Mouse (Mus musculus): ENCODE data around the gene Retn. TPM values are rescaled to one million over a fixed set of nuclear protein-coding genes. Genes with fewer than 3 reads are reported as not detected.

Gene Retn
- total RNA-seq, 2 experiments from 2014 or later = 3.7 to 33.4 TPM

DNA sequence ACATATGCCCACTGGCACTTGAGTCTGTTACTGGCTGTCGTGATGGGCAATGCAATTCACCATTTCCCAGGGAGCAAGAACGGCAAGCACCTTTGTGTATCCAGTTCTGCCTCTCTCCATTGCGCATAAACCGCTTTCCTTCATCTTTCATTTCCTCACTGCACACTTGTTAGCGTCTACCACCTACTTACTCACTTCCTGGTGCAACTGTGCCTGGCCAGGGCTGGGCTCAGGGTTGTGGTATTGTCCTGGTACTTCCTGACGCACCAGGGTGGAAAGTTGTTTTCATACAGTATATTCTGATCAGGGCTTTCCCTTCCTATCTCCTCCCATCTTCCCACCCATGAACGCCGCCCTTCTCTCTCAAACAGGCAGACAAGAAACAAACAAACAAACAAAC lies 5.3 kb downstream of the Retn start:
- no peak for DNase-seq

DNA sequence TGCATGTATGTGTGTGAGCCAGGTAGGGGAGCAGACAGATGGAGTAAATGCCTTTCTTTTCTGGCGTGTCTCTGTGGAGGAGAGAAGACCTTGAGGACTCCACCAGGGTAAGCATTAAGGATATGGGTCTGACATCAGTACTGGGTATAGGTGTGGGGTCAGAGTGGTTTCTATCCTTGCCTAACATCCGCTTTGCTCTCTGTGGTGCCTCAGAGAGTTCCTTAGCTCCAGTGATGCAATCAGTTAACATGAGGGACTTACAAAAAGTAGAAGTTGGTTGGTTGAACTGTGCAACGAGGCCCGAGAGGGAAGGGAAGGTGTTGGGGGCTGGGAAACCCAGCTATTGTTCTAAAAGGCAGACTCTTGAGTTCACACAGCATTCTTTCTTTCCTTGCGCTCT lies 8.8 kb downstream of the Retn start:
- DNase-seq = no peak

DNA sequence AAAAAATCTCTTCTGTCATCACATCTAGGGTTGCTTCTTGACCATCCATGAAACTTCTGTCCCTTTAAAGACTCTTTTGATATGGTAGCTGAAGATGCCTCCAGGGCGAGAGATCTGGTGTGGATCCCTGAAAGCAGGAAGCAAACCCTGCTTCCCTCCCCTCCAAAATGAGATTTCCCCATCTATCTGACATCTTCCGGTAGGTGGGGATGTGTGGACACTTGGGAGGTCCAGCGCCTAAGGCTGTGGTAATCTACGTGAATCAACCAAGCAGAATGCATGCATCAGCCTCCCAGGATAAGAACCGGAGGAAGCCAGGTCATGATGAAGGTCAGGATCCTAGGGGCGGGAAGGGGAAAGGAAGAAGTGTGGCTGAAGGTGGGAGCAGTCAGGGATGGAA lies 9.9 kb downstream of the Retn start, which contains the start of gene Mcemp1:
Gene Mcemp1 (plus strand): TSS at position 248 of the 400 bp plus-strand sequence.
- DNase-seq = no peak

DNA sequence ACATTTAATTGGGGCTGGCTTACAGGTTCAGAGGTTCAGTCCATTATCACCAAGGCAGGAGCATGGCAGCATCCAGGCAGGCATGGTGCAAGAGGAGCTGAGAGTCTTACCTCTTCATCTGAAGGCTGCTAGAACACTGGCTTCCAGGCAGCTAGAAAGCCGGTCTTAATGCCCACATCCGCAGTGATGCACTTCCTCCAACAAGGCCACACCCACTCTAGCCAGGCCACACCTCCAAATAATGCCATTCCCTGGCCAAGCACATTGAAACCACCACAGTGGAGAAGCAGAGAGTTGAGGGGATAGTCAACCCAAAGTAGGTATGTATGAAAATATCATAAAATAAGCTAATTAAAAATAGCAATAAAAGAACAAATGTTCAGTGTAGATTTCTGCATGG lies 14.8 kb downstream of the Retn start:
- DNase-seq = no peak

DNA sequence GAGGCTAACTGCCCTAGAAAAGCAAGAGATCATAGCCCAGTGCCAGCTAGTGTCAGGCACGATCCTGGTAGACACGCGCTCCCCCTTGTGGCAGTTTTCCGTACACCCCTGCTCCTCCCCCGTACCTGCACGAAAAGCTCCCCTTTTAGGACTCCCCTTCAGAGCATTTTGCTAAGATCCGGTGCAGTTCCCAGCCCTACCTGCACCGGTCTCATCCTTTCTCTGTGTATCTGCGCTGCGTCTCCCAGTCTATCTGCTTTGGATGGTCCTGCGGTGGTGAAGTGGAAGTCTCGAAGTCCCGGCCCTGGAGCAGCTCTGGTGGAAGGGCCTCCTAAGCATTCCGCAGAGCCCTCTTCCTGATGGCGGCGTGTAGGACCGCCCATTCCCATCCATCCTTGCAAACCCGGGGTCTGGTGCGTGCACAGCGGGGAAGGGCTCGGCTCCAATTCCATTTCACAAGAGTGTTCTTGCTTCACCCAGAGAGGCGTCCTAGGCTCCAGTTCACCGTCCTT lies 16.5 kb downstream of the Retn start, which contains the start of gene Fcor:
Gene Fcor (minus strand): TSS at position 383 of the 512 bp plus-strand sequence.
- DNase-seq = peak; percentile 91

DNA sequence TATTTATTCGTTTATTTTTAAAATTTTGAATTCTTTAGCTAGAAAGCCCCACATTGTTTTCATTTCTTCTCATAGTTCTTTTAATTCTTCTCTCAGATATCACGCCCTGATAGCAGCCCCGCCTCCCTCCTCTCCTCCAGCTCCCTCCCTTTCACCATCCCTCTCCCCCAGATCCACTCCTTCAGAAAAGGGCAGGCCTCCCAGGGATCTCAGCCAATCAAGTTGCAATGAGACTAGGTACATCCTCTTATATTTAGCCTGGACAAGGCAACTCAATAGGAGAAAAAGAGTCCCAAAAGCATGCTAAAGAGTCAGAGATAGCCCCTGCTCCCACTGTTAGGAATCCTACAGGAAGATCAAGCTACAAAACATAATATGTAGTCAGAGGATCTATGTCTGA lies 19.1 kb downstream of the Retn start:
- no peak for DNase-seq

DNA sequence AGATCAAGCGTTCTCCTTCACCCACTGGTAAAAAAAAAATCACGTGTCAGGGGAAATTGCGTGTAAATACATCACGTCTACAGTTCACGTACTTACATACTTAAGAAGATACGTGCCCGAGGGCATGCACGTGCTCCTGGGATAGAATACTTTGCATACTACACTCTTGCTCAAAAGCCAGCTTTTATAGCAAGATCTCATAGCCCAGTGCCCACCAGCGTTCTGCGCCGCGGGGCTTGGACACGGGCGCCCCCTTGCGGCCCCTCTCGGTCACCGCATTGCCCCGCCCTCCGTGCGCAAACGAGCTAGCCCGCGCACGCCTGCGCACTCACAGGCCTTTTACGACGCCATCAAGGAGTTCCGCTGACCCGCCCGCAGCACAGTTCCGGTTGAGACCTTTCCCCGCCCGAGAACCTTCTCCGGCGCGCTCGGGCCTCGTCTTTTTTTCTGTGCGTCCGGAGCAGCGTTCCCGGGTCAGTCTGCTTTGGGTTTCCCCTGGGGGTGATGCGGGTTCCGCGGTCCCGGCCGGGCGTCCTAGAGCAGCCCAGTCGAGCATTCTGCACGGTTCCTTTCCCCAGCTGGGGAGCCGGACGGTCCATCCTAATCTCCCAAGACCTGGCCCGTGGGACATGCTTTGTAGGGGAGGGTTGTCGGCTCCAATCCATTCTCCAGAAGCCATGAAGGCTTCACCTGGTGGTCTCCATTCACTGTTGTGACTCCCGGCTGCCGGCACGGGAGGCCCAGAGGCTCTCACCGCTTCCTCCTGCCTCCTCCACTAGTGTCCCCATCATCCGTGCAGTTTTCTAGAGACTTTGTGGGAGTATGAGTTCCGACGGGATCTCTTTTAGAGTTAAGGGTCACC lies 20.8 kb downstream of the Retn start, which contains the start of gene Trappc5:
Gene Trappc5 (plus strand): TSS at position 169 of the 862 bp plus-strand sequence.
- peak; percentile 97 for DNase-seq

DNA sequence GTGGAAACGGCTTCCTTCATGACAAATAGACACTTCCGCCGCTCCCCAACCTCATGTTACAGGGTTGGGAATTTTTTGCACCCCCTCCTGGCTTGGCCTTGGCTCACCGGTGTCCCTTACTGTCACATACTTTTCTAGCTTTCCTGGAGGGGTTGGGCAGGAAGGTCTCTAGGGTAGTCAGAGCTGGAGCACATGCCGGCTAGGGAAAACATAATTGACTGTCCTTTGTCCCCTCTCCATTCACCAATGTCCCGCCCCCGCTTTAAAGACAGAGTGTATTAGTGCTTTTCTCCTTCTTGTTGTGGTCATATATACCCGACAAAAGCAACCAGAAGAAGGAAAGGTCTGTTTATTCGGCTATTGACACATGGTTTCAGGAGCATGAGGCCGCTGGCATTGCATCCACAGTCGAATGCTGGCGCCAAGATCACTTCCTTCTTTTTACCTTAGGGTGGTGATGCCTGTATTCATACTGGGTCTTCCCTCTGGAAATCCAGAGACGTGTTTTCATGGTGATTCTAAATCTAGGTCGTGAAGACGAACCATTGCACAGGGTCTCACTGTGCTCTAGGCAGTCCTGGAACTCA lies 21.5 kb downstream of the Retn start:
- DNase-seq = peak; percentile 44

DNA sequence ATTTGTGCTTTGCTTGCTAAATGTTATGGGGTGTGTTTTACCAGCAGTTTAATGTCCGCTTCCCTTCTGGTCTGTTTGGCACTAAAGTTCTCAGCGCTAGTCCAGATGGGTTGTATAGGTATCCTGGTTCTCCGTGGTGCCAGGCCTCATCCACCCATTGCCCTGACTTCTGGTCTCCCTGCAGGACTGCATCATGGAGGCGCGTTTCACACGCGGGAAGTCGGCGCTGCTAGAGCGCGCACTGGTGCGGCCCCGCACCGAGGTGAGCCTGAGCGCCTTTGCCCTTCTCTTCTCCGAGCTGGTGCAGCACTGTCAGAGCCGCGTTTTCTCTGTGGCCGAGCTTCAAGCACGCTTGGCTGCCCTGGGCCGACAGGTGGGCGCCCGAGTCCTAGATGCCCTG lies 23.3 kb downstream of the Retn start:
- DNase-seq = no peak

DNA sequence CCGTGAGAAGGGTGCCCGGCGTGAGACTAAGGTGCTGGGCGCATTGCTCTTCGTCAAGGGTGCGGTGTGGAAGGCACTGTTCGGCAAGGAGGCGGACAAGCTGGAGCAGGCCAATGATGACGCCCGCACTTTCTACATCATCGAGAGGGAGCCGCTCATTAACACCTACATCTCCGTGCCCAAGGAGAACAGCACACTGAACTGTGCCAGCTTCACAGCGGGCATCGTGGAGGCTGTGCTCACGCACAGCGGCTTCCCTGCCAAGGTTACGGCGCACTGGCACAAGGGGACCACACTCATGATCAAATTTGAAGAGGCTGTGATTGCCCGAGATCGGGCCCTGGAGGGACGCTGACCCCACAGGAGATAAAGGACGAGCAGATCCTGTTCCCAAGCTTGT lies 23.7 kb downstream of the Retn start:
- DNase-seq = no peak

DNA sequence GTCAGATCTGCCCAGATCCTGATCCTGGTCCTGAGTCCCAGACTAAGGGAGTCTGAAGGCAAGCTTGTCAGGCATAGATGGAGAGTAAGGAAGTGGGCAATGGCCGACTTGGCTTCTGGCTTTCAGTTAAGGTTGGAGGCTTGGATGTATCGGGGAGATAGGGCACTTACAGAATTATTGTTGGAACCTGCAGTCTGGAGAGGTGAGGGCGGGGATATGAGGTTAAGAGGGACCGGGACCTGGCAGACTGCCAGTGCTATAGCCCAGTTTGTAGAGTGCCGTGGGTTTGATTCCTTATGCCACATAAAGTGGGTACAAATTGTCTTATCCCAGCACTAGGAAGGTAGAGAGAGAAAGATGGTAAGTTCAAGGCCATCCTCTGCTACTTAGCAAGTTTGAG lies 24.1 kb downstream of the Retn start:
- no peak for DNase-seq

DNA sequence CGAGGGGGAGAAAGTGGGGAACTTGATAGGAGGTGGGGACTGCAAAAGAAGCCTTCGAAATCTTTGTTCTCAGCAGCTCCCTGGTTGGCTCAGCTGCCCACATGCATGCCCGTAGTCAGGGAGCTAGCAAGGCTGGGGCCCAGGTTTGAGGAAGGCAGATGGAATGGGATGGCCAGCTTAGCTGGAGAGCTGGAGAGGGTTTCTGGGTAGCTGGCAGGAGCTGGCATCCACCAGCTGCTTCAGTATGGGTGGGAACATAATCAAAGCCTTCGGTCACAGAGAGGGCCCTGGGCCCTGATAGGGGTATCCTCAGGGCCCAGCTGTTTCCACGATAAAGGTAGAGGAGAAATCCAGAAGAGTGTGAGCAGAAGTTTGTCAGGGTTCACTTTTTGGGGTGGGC lies 26.9 kb downstream of the Retn start:
- no peak for DNase-seq

DNA sequence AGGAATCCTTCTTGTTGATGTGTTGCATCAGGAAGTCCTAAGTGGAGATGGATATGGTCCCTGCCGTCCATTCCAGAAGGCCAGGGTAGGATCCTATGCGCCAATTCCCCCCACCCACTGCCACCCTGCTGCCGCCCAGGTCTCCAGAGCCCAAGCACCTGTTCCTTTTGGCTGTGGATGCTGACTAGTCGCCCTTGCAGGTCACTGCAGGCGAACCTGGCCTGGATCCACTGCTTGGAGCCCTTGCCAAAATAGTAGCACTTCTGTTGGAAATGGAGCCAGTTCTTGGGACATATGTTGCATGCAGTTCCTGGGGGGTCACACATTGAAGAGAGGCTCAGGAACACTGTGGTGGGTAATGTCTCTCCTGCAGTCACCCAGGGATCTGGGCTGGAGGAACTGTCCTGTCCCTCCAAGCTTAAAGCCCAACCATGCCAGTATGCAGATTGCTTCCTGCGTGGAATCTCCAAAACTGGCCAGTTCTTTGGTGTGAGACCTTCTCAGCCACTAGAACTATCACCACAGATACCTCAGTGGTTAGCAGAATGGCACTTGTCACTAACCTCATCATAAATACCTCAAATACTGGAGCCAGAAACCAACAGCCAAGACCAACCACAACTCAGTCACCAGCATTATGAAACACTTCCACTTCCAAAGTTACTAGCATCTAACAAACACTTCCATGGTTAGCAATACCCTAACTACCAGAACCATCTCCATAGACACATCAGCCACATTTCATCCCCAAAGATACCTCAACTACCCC lies 28.0 kb downstream of the Retn start:
- peak; percentile 57 for DNase-seq

DNA sequence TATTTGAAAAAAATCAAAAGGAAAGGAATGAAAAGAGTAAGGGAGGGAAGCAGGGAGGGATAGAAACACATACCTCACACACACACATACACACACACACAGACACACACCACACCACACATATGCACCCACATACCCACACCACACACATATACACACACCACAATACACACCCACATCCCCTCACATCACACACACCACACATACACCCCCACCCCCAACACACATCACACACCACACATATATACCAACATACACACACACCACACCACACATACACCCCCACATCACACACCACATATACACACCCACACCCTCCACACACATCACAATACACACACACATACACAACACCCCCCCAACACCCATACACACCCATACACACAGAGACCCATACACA lies 29.0 kb downstream of the Retn start:
- DNase-seq = no peak

DNA sequence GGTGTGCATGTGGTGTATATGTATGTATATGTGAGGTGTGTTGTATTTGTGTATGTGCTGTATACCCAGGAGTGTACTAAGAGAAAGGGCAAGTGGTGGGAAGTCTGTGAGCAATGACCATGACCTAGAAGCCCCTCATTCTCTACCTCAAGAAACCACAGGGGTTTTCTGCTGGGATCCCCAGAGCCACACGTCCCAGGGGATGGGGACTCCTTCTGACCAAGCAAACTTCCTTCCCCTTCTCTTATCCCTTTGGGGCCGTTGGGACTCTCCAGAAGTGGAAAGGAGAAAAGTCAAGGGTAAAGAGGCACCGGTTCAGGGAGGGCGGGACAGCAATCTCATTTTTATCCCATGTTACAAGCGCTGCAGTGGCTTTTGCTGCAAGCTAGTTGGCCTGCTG lies 29.9 kb downstream of the Retn start:
- no peak for DNase-seq

DNA sequence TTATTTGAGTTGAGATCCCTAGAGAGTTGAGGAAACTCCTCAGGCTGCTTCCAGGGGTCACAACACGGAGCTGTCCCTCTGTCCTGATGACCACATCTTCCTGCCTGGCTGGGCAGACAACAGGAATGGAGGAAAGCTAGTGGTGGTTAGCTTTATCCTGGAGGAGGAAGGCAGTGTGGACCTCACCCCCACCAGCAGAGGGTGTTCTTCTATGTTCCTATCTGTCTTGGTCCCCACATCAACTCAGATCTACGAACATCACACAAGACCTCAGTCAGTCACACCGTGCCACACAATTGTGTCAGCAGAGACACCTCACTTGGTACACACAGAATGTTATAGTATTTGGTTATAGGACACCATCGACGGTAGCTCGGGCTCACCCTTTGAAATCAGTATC lies 32.0 kb downstream of the Retn start:
- no peak for DNase-seq

DNA sequence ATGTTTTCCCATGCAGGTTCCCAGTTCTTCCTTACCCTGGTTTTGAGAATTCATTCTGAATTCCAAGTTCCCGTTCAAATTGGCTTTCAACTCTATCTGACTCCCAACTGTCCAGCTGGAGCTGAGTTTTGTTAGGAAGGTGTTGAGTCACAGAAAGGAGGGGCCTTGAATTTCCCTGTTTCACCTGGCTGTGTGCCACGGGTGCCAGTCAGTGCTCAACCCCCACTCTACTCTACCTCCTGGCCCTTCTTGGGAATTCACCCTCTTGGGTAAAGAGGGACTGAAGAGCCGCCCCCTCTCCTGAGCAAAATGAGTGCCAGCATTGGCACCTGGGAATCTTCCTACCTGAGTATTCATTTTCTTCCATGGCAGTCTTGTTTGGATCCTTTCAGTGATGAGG lies 35.2 kb downstream of the Retn start:
- DNase-seq = no peak

DNA sequence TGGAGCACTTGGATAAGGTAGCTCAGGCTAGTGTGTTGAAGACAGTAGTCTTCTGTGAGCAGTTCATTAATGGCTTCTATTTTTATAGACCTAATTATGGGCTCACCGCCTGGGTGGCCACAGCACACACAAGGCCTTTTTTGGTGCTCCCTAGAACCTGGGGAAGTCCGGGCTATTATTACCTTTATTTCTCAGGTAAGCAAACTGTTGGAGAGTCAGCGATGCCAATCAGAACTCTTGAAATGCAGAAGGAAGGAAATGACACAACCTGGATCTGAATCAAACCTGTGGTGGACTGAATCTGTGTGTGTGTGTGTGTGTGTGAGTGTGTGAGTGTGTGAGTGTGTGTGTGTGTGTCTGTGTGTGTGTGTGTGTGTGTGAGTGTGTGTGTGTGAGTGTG lies 38.6 kb downstream of the Retn start, which contains the start of gene Fcer2a:
Gene Fcer2a (minus strand): TSS at position 55 of the 400 bp plus-strand sequence.
- no peak for DNase-seq

DNA sequence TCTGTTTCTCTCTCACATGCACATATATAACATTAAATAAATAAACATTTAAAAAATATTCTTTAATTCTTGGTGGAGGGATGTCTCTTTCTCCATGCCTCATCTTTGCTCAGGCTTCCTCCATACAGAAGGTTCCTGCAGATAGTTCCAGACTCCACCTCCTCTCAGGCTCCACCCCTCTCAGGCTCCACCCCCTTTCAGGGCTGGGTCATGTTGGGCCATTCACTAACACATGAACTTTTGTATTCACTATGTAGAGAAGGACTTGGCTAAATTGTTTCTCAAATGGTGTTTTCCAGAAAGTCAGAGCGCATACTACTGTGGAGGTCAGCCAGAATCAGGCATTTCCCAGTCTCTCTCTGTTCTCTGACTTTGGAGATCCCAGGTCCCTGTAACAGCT lies 45.9 kb downstream of the Retn start:
- no peak for DNase-seq

DNA sequence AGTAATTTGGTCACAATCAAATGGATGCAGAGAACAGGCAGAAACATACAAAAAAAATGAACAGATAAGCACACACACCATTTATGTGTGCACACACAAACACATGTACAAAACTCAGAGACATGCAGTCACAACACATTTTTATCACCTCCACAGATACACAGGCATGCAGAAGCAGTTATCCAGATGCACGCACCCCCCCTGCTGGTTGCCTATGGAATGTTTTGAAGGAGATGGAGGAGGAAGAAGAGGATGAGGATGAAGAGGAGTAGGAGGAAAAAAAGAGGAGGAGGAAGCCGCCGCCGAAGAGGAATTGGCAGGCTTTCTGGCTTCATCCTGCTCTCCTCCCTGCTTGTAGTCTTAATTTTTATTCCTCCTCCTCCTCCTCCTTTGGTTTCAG lies 50.1 kb downstream of the Retn start:
- DNase-seq = peak; percentile 31

DNA sequence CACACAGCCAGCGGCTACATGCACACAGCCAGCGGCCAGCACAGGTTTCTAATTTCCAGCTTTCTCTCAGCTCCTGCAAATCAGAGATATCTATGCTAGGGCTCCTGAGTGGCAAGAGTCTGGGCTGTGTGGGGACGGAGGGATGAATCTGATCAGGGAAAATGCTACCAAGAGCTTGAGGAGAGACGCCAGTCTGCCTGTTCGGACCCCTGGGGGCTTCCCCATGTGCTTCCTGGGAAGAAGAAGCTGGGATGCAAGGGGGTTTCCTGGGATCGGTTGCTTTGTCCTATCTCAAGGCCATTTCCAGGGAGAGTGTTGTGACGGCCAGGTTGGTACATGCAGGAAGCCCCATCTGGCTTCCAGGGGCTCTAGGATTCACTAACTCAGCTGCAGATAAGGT lies 52.0 kb downstream of the Retn start:
- no peak for DNase-seq

Measured in adrenal gland, postnatal 10 days (tissue).